ENCODE assay signal across 14 mouse cellular contexts in the genomic region with DNA sequence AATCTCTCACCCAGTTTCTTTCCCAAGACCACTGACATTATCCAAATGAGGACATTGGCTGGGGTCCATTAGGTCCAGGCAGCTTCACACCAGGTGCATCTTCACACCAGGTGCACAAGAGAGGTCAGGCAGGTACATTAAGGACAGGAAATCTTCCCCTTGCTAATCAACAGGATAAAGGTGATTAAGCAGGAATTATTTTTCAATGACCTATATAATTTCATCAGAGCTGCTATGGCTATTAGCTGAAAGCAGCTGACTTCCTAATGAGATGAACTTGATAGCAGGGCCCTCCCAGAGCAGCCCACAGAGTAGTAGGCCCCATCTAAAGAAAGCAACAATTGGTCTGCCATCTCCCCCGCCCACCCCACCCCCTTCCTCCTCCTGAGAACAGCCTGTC. TPM values are rescaled to one million over a fixed set of nuclear protein-coding genes. Genes with fewer than 3 reads are reported as not detected.
A peak's percentile ranks its signal among the peaks of the same experiment; 100 is the strongest.
DNase-seq lines count a peak whose midpoint lies in the region; ATAC-seq and TF ChIP-seq lines count a peak whose summit lies in the region.
"Had no signal": no experiment of that assay in that cellular context is flagged by ENCODE, and none has a peak within 500 bp of the region (broad histone marks: within the 10 kb centered on the region; RNA-seq: fewer than 3 reads in every experiment).

No protein-coding gene starts in this region.

- peak overlapping the region; percentile 70 for H3K4me3 ChIP-seq in heart, adult 2 months
- H3K4me3 ChIP-seq in kidney, embryonic 16.5 days (ENCODE audit: low read length), result peak overlapping the region; percentile 67
- peak overlapping the region; percentile 53; the same call in 1 of the 2 replicates for H3K4me3 ChIP-seq in embryonic facial prominence, embryonic 14.5 days (ENCODE audit: low read depth, low read length)
- H3K4me3 ChIP-seq in myocyte, result peak overlapping the region; percentile 83

- H3K27me3 ChIP-seq in heart, adult 2 months (ENCODE audit: control insufficient read depth, insufficient read depth, low read length), result no peaks in the 10 kb centered on the region
- H3K27me3 ChIP-seq in kidney, embryonic 16.5 days (ENCODE audit: insufficient read depth, low read length), result no peaks in the 10 kb centered on the region
- no peaks in the 10 kb centered on the region for H3K27me3 ChIP-seq in embryonic facial prominence, embryonic 14.5 days (replicated peaks; ENCODE audit: control insufficient read depth, insufficient read depth, low read length)
- no peaks in the 10 kb centered on the region for H3K27me3 ChIP-seq in myocyte (ENCODE audit: control insufficient read depth, insufficient read depth, insufficient read length)

- no peak for TF ChIP-seq POLR2A in heart, adult 2 months (IDR thresholded peaks at IDR 0.05; ENCODE audit: insufficient read depth, low read depth, low read length)
- no peak for TF ChIP-seq POLR2A in myocyte (IDR thresholded peaks at IDR 0.05; ENCODE audit: insufficient read length, low read depth)

- no peak for DNase-seq in heart, adult 2 months
- no peak for DNase-seq in heart, postnatal 14 days
- DNase-seq in kidney, adult 8-10 months, result no peak
- DNase-seq in embryonic facial prominence, embryonic 14.5 days (ENCODE audit: low spot score), result peak; percentile 7
- DNase-seq in left cerebral cortex, adult 8-10 months (ENCODE audit: low spot score in 2 of 2), result no peak
- no peak for DNase-seq in yolk sac, embryonic 10.5 days (ENCODE audit: low spot score)
- DNase-seq: B cell, adult 2 months; layer of hippocampus, adult 9-11 months had no signal

- peaks cover 1% of the 10 kb centered on the region; the same call in 1 of the 2 replicates for H3K79me2 ChIP-seq in heart, adult 2 months (replicated peaks; ENCODE audit: control insufficient read depth, insufficient read depth, low read length)
- peaks cover 31% of the 10 kb centered on the region for H3K79me2 ChIP-seq in myocyte (ENCODE audit: control insufficient read depth, insufficient read depth)

- peak overlapping the region; percentile 91 for H3K27ac ChIP-seq in heart, adult 2 months
- no peak overlapping the region for H3K27ac ChIP-seq in kidney, embryonic 16.5 days (ENCODE audit: low read length)
- H3K27ac ChIP-seq in embryonic facial prominence, embryonic 14.5 days (replicated peaks; ENCODE audit: low read depth, low read length), result no peak overlapping the region
- H3K27ac ChIP-seq: forebrain, embryonic 12.5 days had no signal

- no peak overlapping the region for H3ac ChIP-seq in myocyte (ENCODE audit: control insufficient read depth, insufficient read length)

- peaks cover 3% of the 10 kb centered on the region; the same call in 1 of the 2 replicates for H3K36me3 ChIP-seq in heart, adult 2 months (ENCODE audit: control insufficient read depth, insufficient read depth, low read length)
- H3K36me3 ChIP-seq in kidney, embryonic 16.5 days (ENCODE audit: insufficient read depth, low read length), result no peaks in the 10 kb centered on the region
- H3K36me3 ChIP-seq in embryonic facial prominence, embryonic 14.5 days (ENCODE audit: control insufficient read depth, insufficient read depth, low read length), result no peaks in the 10 kb centered on the region
- no peaks in the 10 kb centered on the region for H3K36me3 ChIP-seq in myocyte (ENCODE audit: control insufficient read depth, insufficient read depth)
- H3K36me3 ChIP-seq: forebrain, embryonic 12.5 days had no signal

- no peaks in the 10 kb centered on the region for H3K9me3 ChIP-seq in kidney, embryonic 16.5 days (ENCODE audit: low read length)
- no peaks in the 10 kb centered on the region for H3K9me3 ChIP-seq in embryonic facial prominence, embryonic 14.5 days (ENCODE audit: control insufficient read depth, low read length)
- H3K9me3 ChIP-seq: forebrain, embryonic 12.5 days had no signal

- H3K9ac ChIP-seq in heart, adult 2 months (ENCODE audit: low read depth, low read length), result no peak overlapping the region
- H3K9ac ChIP-seq in kidney, embryonic 16.5 days (replicated peaks; ENCODE audit: low read length), result peak overlapping the region; percentile 73
- H3K9ac ChIP-seq in embryonic facial prominence, embryonic 14.5 days (ENCODE audit: low read depth, low read length), result no peak overlapping the region
- H3K9ac ChIP-seq: forebrain, embryonic 12.5 days had no signal

- WGBS in heart, adult 2 months, result 60% methylated on average over 1 of the region's 1 CpGs
- 38% methylated on average over 1 of the region's 1 CpGs for WGBS in kidney, embryonic 16.5 days
- 33% methylated on average over 1 of the region's 1 CpGs for WGBS in embryonic facial prominence, embryonic 14.5 days

- no peak for ATAC-seq in kidney, embryonic 16.5 days (ENCODE audit: low FRiP score, low TSS enrichment)
- no peak for ATAC-seq in embryonic facial prominence, embryonic 14.5 days (ENCODE audit: low read depth)
- ATAC-seq: activated CD4-positive, CD25-positive, alpha-beta regulatory T cell, adult 4 months had no signal

- no peak for TF ChIP-seq CTCF in heart, adult 2 months (IDR thresholded peaks at IDR 0.05)

- intact Hi-C loops in heart, adult 2 months (cut with DNase I), result loop anchor here (2.0 to 5.0 kb wide), 2 partner anchors 21 to 74 kb away; no protein-coding TSS in a partner anchor
- intact Hi-C loops in heart, postnatal 14 days (cut with DNase I), result loop anchor here (2.0 to 5.0 kb wide), 2 partner anchors 23 to 44 kb away; no protein-coding TSS in a partner anchor

- peaks cover 4% of the 10 kb centered on the region for H3K4me1 ChIP-seq in heart, adult 2 months (ENCODE audit: control insufficient read depth, insufficient read depth, low read length)
- H3K4me1 ChIP-seq in kidney, embryonic 16.5 days (ENCODE audit: insufficient read depth, low read length), result peaks cover 24% of the 10 kb centered on the region
- H3K4me1 ChIP-seq in embryonic facial prominence, embryonic 14.5 days (ENCODE audit: control insufficient read depth, insufficient read depth, low read length), result peaks cover 12% of the 10 kb centered on the region

- no peak for TF ChIP-seq EP300 in heart, adult 2 months (IDR thresholded peaks at IDR 0.05; ENCODE audit: insufficient read depth, low read depth, low read length)

- H3K4me2 ChIP-seq in kidney, embryonic 16.5 days (replicated peaks; ENCODE audit: low read depth, low read length), result peak overlapping the region; percentile 83
- H3K4me2 ChIP-seq in embryonic facial prominence, embryonic 14.5 days (ENCODE audit: low read depth, low read length), result peak overlapping the region; percentile 86
- peak overlapping the region; percentile 80 for H3K4me2 ChIP-seq in myocyte (ENCODE audit: low read depth)

TF ChIP-seq in myocyte, 11 proteins besides CTCF, POLR2A, EP300 and RAD21:
- no peak for TF ChIP-seq TCF3 (IDR thresholded peaks at IDR 0.05; ENCODE audit: insufficient read length, low read depth)
- TF ChIP-seq MYOD1 (IDR thresholded peaks at IDR 0.05; ENCODE audit: control insufficient read depth in 1 of 3, insufficient read length in 2 of 3, low read depth in 2 of 3), result no peak
- TF ChIP-seq MYOG (IDR thresholded peaks at IDR 0.05; ENCODE audit: control insufficient read depth in 1 of 3, insufficient read depth in 1 of 3, insufficient read length in 2 of 3, low read depth in 2 of 3), result no peak
- no peak for TF ChIP-seq CEBPB (IDR thresholded peaks at IDR 0.05; ENCODE audit: insufficient read depth, poor library complexity, severe bottlenecking)
- TF ChIP-seq E2F4 (IDR thresholded peaks at IDR 0.05; ENCODE audit: insufficient read depth), result no peak
- TF ChIP-seq TCF12 (IDR thresholded peaks at IDR 0.05; ENCODE audit: insufficient read depth, poor library complexity, severe bottlenecking), result no peak
- TF ChIP-seq MAX (IDR thresholded peaks at IDR 0.05; ENCODE audit: low read depth), result no peak
- TF ChIP-seq USF1 (IDR thresholded peaks at IDR 0.05; ENCODE audit: low read depth), result no peak
- TF ChIP-seq SRF (IDR thresholded peaks at IDR 0.05; ENCODE audit: control insufficient read depth, insufficient read length, low read depth), result no peak
- TF ChIP-seq REST (IDR thresholded peaks at IDR 0.05; ENCODE audit: insufficient read depth, insufficient read length), result no peak
- TF ChIP-seq POLR2AphosphoS2 (IDR thresholded peaks at IDR 0.05; ENCODE audit: insufficient read length, low read depth), result no peak

RNA-seq across cellular contexts. Expression of gene Glt28d2, which starts 1.4 kb away (rescaled TPM):
- total RNA-seq in heart, adult 2 months (2021), result 1 to 10 TPM; 6.3 to 8.5 TPM
- polyA plus RNA-seq in heart, adult 2 months (2012; rRNA removed), result 1.9 and 3.1 TPM in 2 replicates
- total RNA-seq in heart, postnatal 14 days (2021), result 1 to 10 TPM; 7.3 to 7.6 TPM
- polyA plus RNA-seq in kidney, embryonic 16.5 days (2015; fragmentation: Nextera tagmentation; extraction: Ambion mirVana), result 3.0 and 3.7 TPM in 2 replicates
- polyA plus RNA-seq in embryonic facial prominence, embryonic 14.5 days (2014; fragmentation: Nextera tagmentation; extraction: Ambion mirVana), result 2.6 and 2.7 TPM in 2 replicates
- polyA plus RNA-seq in myocyte (2012; fragmentation: generic; extraction: Trizol), result 1.4 TPM
- under 1 TPM; 0.33 to 0.78 (median 0.53) TPM for total RNA-seq in left cerebral cortex, adult 8-10 months (2022)
- total RNA-seq: MEL had no signal

RNA-seq across cellular contexts. Expression of gene Gm37240, which starts 1.4 kb away (rescaled TPM):
- 10 to 100 TPM; 36.6 to 45.3 TPM for total RNA-seq in heart, adult 2 months (2021)
- polyA plus RNA-seq in heart, adult 2 months (2012; rRNA removed), result 21.9 and 25.0 TPM in 2 replicates
- 10 to 100 TPM; 39.0 to 42.7 TPM for total RNA-seq in heart, postnatal 14 days (2021)
- polyA plus RNA-seq in kidney, embryonic 16.5 days (2015; fragmentation: Nextera tagmentation; extraction: Ambion mirVana), result 8.7 and 13.4 TPM in 2 replicates
- 10.7 and 13.4 TPM in 2 replicates for polyA plus RNA-seq in embryonic facial prominence, embryonic 14.5 days (2014; fragmentation: Nextera tagmentation; extraction: Ambion mirVana)
- polyA plus RNA-seq in myocyte (2012; fragmentation: generic; extraction: Trizol), result 8.7 TPM
- total RNA-seq in left cerebral cortex, adult 8-10 months (2022), result 1 to 10 TPM in 2 of 4 experiments, under 1 TPM in 1, not detected in 1; 0.50 to 4.0 (median 1.1) TPM
- total RNA-seq: megakaryocyte-erythroid progenitor cell, adult 5-6 weeks; MEL had no signal
